Mouse (Mus musculus) embryo, embryonic 10.5 days (tissue): ENCODE results near the gene Nxf3.

Source experiments
- DNase-seq: peaks from one replicate; pipeline ENCODE4 v3.0.0-alpha.2; 2015; ENCODE audit warnings: low spot score

The Nxf3 gene

GRCm38 (mm10) chrX:136085155-136085554 lies at the start of gene Nxf3:
Nxf3 (minus strand) TSS chrX:136085255.
- no peak for DNase-seq

GRCm38 (mm10) chrX:136127744-136128064 lies 42.6 kb upstream of the Nxf3 start:
- DNase-seq: peak; percentile 69

- peak; percentile 27 for DNase-seq
Measured at GRCm38 (mm10) chrX:136127038-136127743, 42.1 kb upstream of the Nxf3 start.

GRCm38 (mm10) chrX:136115419-136115961 lies 30.4 kb upstream of the Nxf3 start:
- peak; percentile 90 for DNase-seq

GRCm38 (mm10) chrX:136115015-136115414 lies 30.0 kb upstream of the Nxf3 start:
- no peak for DNase-seq

GRCm38 (mm10) chrX:136107942-136108341 lies 22.9 kb upstream of the Nxf3 start:
- peak; percentile 69 for DNase-seq

- DNase-seq: no peak
Measured at GRCm38 (mm10) chrX:136104724-136105088, 19.7 kb upstream of the Nxf3 start.

GRCm38 (mm10) chrX:136104046-136104723 lies 19.1 kb upstream of the Nxf3 start:
- DNase-seq: no peak

- DNase-seq: no peak
Measured at GRCm38 (mm10) chrX:136094421-136094820, 9.4 kb upstream of the Nxf3 start.

- DNase-seq: no peak
Measured at GRCm38 (mm10) chrX:136092497-136093279, 7.6 kb upstream of the Nxf3 start.

- peak; percentile 2 for DNase-seq
Measured at GRCm38 (mm10) chrX:136068020-136068419, 17.0 kb downstream of the Nxf3 start, which contains the start of gene Bex2. Bex2 (minus strand) TSS chrX:136068236.

- peak; percentile 67 for DNase-seq
Measured at GRCm38 (mm10) chrX:136067201-136067991, 17.7 kb downstream of the Nxf3 start.

GRCm38 (mm10) chrX:136060698-136061097 lies 24.4 kb downstream of the Nxf3 start:
- no peak for DNase-seq

GRCm38 (mm10) chrX:136051219-136051618 lies 33.8 kb downstream of the Nxf3 start:
- no peak for DNase-seq

- peak; percentile 83 for DNase-seq
Measured at GRCm38 (mm10) chrX:136047528-136047927, 37.5 kb downstream of the Nxf3 start.

- no peak for DNase-seq
Measured at GRCm38 (mm10) chrX:136043726-136044125, 41.3 kb downstream of the Nxf3 start.

- DNase-seq: peak; percentile 26
Measured at GRCm38 (mm10) chrX:136032799-136033763, 52.0 kb downstream of the Nxf3 start, which contains the start of gene Arxes1. Arxes1 (plus strand) TSS chrX:136033367.

GRCm38 (mm10) chrX:136030331-136030730 lies 54.7 kb downstream of the Nxf3 start:
- no peak for DNase-seq
